26 mouse cellular contexts compared by ENCODE assay signal in genomic region chr2:4475991-4476390, GRCm38 (mm10).
DNase-seq lines count a peak whose midpoint lies in the region; ATAC-seq and TF ChIP-seq lines count a peak whose summit lies in the region.
"Had no signal": no experiment of that assay in that cellular context is flagged by ENCODE, and none has a peak within 500 bp of the region (broad histone marks: within the 10 kb centered on the region; RNA-seq: fewer than 3 reads in every experiment).

No protein-coding gene starts in this region.

- peak; percentile 82 for DNase-seq in heart, adult 11 months
- no peak for DNase-seq in heart, adult 8-10 months (ENCODE audit: low spot score)
- peak; percentile 26 for DNase-seq in liver, adult 2 months (ENCODE audit: extremely low read depth, low read depth, low spot score)
- DNase-seq in lung, adult 18-20 months = no peak
- DNase-seq: adrenal gland, adult 8-10 months; cerebellum, adult 2 months; forebrain, postnatal 0 days; kidney, adult 11 months; kidney, postnatal 36 days; right cerebral cortex, postnatal 4 days; thymus, adult 18-20 months; thymus, postnatal 25 days had no signal

- no peak for TF ChIP-seq POLR2A in liver, adult 2 months (IDR thresholded peaks at IDR 0.05; ENCODE audit: extremely low read depth, insufficient read depth, low read length)

- WGBS in heart, embryonic 14.5 days = 48% methylated on average over 4 of the region's 4 CpGs
- WGBS in heart, embryonic 11.5 days (ENCODE audit: insufficient replicate concordance) = 55% methylated on average over 4 of the region's 4 CpGs
- 76% methylated on average over 4 of the region's 4 CpGs for WGBS in liver, adult 2 months
- WGBS in liver, embryonic 12.5 days (ENCODE audit: insufficient replicate concordance) = 52% methylated on average over 4 of the region's 4 CpGs
- WGBS in lung, embryonic 16.5 days = 69% methylated on average over 4 of the region's 4 CpGs

- no peaks in the 10 kb centered on the region for H3K9me3 ChIP-seq in heart, embryonic 14.5 days (ENCODE audit: control insufficient read depth, low read length)
- no peaks in the 10 kb centered on the region for H3K9me3 ChIP-seq in heart, embryonic 11.5 days (replicated peaks; ENCODE audit: control insufficient read depth, low read length)
- no peaks in the 10 kb centered on the region for H3K9me3 ChIP-seq in liver, embryonic 12.5 days (replicated peaks)
- H3K9me3 ChIP-seq in lung, embryonic 16.5 days (ENCODE audit: control insufficient read depth, low read length) = no peaks in the 10 kb centered on the region
- H3K9me3 ChIP-seq: forebrain, embryonic 12.5 days; G1E; hindbrain, embryonic 10.5 days; hindbrain, embryonic 15.5 days; midbrain, embryonic 13.5 days; neural tube, embryonic 13.5 days had no signal

- H3K36me3 ChIP-seq in heart, embryonic 14.5 days (ENCODE audit: control insufficient read depth, insufficient read depth, low read length) = no peaks in the 10 kb centered on the region
- no peaks in the 10 kb centered on the region for H3K36me3 ChIP-seq in heart, embryonic 11.5 days (ENCODE audit: control insufficient read depth, insufficient read depth, low read length)
- no peaks in the 10 kb centered on the region for H3K36me3 ChIP-seq in liver, adult 2 months (ENCODE audit: control insufficient read depth, insufficient read depth, low read length)
- H3K36me3 ChIP-seq in liver, embryonic 12.5 days = no peaks in the 10 kb centered on the region
- no peaks in the 10 kb centered on the region for H3K36me3 ChIP-seq in lung, embryonic 16.5 days (ENCODE audit: control insufficient read depth, insufficient read depth, low read length)
- H3K36me3 ChIP-seq: G1E; hindbrain, embryonic 15.5 days had no signal

- TF ChIP-seq CTCF in liver, adult 2 months (IDR thresholded peaks at IDR 0.05; ENCODE audit: low read depth, low read length) = no peak

- peak overlapping the region; percentile 14 to 45; a peak in 3 of 4 replicates for H3K27ac ChIP-seq in heart, embryonic 14.5 days (replicated peaks in 1 of 2; ENCODE audit: control insufficient read depth in 1 of 2, insufficient read depth in 1 of 2, low read depth in 2 of 2, low read length in 2 of 2)
- no peak overlapping the region for H3K27ac ChIP-seq in heart, embryonic 11.5 days (ENCODE audit: low read depth, low read length)
- H3K27ac ChIP-seq in liver, adult 2 months (replicated peaks; ENCODE audit: insufficient read depth, low read depth, low read length) = peak overlapping the region; percentile 63
- no peak overlapping the region for H3K27ac ChIP-seq in liver, embryonic 12.5 days
- H3K27ac ChIP-seq in lung, embryonic 16.5 days (ENCODE audit: low read length) = peak overlapping the region; percentile 59
- H3K27ac ChIP-seq: forebrain, embryonic 12.5 days; hindbrain, embryonic 10.5 days; hindbrain, embryonic 15.5 days; layer of hippocampus, adult 2 months; macrophage; midbrain, embryonic 13.5 days; neural tube, embryonic 13.5 days; stomach, postnatal 0 days had no signal

- no peak overlapping the region for H3K9ac ChIP-seq in heart, embryonic 14.5 days (ENCODE audit: low read length)
- H3K9ac ChIP-seq in heart, embryonic 11.5 days (ENCODE audit: low read depth, low read length) = no peak overlapping the region
- H3K9ac ChIP-seq in liver, adult 2 months (ENCODE audit: low read depth, low read length) = no peak overlapping the region
- H3K9ac ChIP-seq in liver, embryonic 12.5 days = no peak overlapping the region
- no peak overlapping the region for H3K9ac ChIP-seq in lung, embryonic 16.5 days (ENCODE audit: low read length)
- H3K9ac ChIP-seq: forebrain, embryonic 12.5 days; forebrain, postnatal 0 days; hindbrain, embryonic 15.5 days; midbrain, embryonic 13.5 days; neural tube, embryonic 13.5 days had no signal

- H3K79me2 ChIP-seq in liver, adult 2 months (ENCODE audit: control insufficient read depth, insufficient read depth, low read length) = no peaks in the 10 kb centered on the region

- H3K4me3 ChIP-seq in heart, embryonic 14.5 days (ENCODE audit: control insufficient read depth in 1 of 2, insufficient read depth in 1 of 2, low read depth in 1 of 2, low read length in 2 of 2) = no peak overlapping the region
- H3K4me3 ChIP-seq in heart, embryonic 11.5 days (ENCODE audit: low read depth, low read length) = no peak overlapping the region
- H3K4me3 ChIP-seq in liver, adult 2 months (ENCODE audit: insufficient read depth, low read depth, low read length) = no peak overlapping the region
- no peak overlapping the region for H3K4me3 ChIP-seq in liver, embryonic 12.5 days
- H3K4me3 ChIP-seq in lung, embryonic 16.5 days (ENCODE audit: low read length) = no peak overlapping the region
- H3K4me3 ChIP-seq: forebrain, embryonic 12.5 days; hindbrain, embryonic 10.5 days; hindbrain, embryonic 15.5 days; layer of hippocampus, adult 2 months; midbrain, embryonic 13.5 days; neural tube, embryonic 13.5 days had no signal

- H3K4me1 ChIP-seq in heart, embryonic 14.5 days (ENCODE audit: control insufficient read depth in 2 of 2, insufficient read depth in 2 of 2, low read length in 2 of 2) = peaks cover 17 to 28% of the 10 kb centered on the region in 2 experiments
- peaks cover 13% of the 10 kb centered on the region for H3K4me1 ChIP-seq in heart, embryonic 11.5 days (ENCODE audit: control insufficient read depth, insufficient read depth, low read length)
- peaks cover 1% of the 10 kb centered on the region; the same call in 1 of the 2 replicates for H3K4me1 ChIP-seq in liver, adult 2 months (ENCODE audit: control insufficient read depth, insufficient read depth, low read length)
- no peaks in the 10 kb centered on the region for H3K4me1 ChIP-seq in liver, embryonic 12.5 days
- H3K4me1 ChIP-seq in lung, embryonic 16.5 days (replicated peaks; ENCODE audit: control insufficient read depth, insufficient read depth, low read length) = peaks cover 17% of the 10 kb centered on the region

- no peak overlapping the region for H3K4me2 ChIP-seq in heart, embryonic 14.5 days (ENCODE audit: low read length)
- H3K4me2 ChIP-seq in heart, embryonic 11.5 days = no peak overlapping the region
- no peak overlapping the region for H3K4me2 ChIP-seq in liver, embryonic 12.5 days
- H3K4me2 ChIP-seq in lung, embryonic 16.5 days (ENCODE audit: low read depth, low read length) = no peak overlapping the region
- H3K4me2 ChIP-seq: forebrain, embryonic 12.5 days; hindbrain, embryonic 15.5 days; midbrain, embryonic 13.5 days; neural tube, embryonic 13.5 days had no signal

- peak; percentile 44; the same call in 1 of the 2 replicates for ATAC-seq in heart, embryonic 14.5 days (ENCODE audit: insufficient number of reproducible peaks, insufficient read depth, low FRiP score, low read depth)
- ATAC-seq in heart, embryonic 11.5 days (replicated peaks; ENCODE audit: insufficient number of reproducible peaks, low FRiP score, low TSS enrichment) = no peak
- no peak for ATAC-seq in liver, embryonic 12.5 days
- ATAC-seq in lung, embryonic 16.5 days (ENCODE audit: low read depth) = peak; percentile 53
- ATAC-seq: forebrain, postnatal 0 days; inflammation-experienced regulatory T-cells, adult 6 months; midbrain, embryonic 13.5 days had no signal

- H3K27me3 ChIP-seq in heart, embryonic 14.5 days (ENCODE audit: control insufficient read depth, insufficient read depth, low read length) = no peaks in the 10 kb centered on the region
- no peaks in the 10 kb centered on the region for H3K27me3 ChIP-seq in heart, embryonic 11.5 days (ENCODE audit: control insufficient read depth, insufficient read depth, low read length)
- no peaks in the 10 kb centered on the region for H3K27me3 ChIP-seq in liver, adult 2 months (ENCODE audit: control insufficient read depth, insufficient read depth, low read length)
- no peaks in the 10 kb centered on the region for H3K27me3 ChIP-seq in liver, embryonic 12.5 days (replicated peaks)
- no peaks in the 10 kb centered on the region for H3K27me3 ChIP-seq in lung, embryonic 16.5 days (ENCODE audit: control insufficient read depth, insufficient read depth, low read depth, low read length)
- H3K27me3 ChIP-seq: forebrain, embryonic 12.5 days; hindbrain, embryonic 15.5 days; midbrain, embryonic 13.5 days; neural tube, embryonic 13.5 days had no signal

Comparison
In these comparisons a context has a peak if more than half of its experiments do, and no peak if none do; other contexts are left out.
1. DNase-seq: peak in heart, adult 11 months (single experiment) and liver, adult 2 months (single experiment); none in heart, adult 8-10 months (single experiment) and lung, adult 18-20 months (0 of 2).
2. ATAC-seq: peak in heart, embryonic 14.5 days (single experiment) and lung, embryonic 16.5 days (single experiment); none in heart, embryonic 11.5 days (single experiment) and liver, embryonic 12.5 days (single experiment).
3. H3K27ac ChIP-seq: peak in heart, embryonic 14.5 days (2 of 2), liver, adult 2 months (single experiment) and lung, embryonic 16.5 days (single experiment); none in heart, embryonic 11.5 days (single experiment) and liver, embryonic 12.5 days (single experiment).